Mouse (Mus musculus) retina, postnatal 7 days (tissue): ENCODE data around the gene Rplp1.

Experiments used
- DNase-seq: peaks from one replicate; pipeline ENCODE4 v3.0.0-alpha.2; 2012; ENCODE audit warnings: low read depth, low spot score

The Rplp1 gene

GRCm38 (mm10) chr9:61911300-61912128, 2.8 kb downstream of the Rplp1 start:
- DNase-seq: no peak

- DNase-seq: no peak
Measured at GRCm38 (mm10) chr9:61910526-61911256, 3.7 kb downstream of the Rplp1 start.

GRCm38 (mm10) chr9:61909633-61910032, 4.7 kb downstream of the Rplp1 start:
- no peak for DNase-seq

GRCm38 (mm10) chr9:61908832-61909407, 5.4 kb downstream of the Rplp1 start:
- no peak for DNase-seq

GRCm38 (mm10) chr9:61908341-61908740, 6.0 kb downstream of the Rplp1 start:
- DNase-seq: no peak

- DNase-seq: no peak
Measured at GRCm38 (mm10) chr9:61907621-61908295, 6.6 kb downstream of the Rplp1 start.

GRCm38 (mm10) chr9:61906912-61907311, 7.4 kb downstream of the Rplp1 start:
- DNase-seq: no peak

- DNase-seq: no peak
Measured at GRCm38 (mm10) chr9:61905576-61905975, 8.8 kb downstream of the Rplp1 start.

- DNase-seq: no peak
Measured at GRCm38 (mm10) chr9:61904201-61904600, 10.1 kb downstream of the Rplp1 start.

- DNase-seq: no peak
Measured at GRCm38 (mm10) chr9:61902445-61902844, 11.9 kb downstream of the Rplp1 start.

GRCm38 (mm10) chr9:61901574-61901973, 12.8 kb downstream of the Rplp1 start:
- no peak for DNase-seq

- DNase-seq: peak; percentile 60
Measured at GRCm38 (mm10) chr9:61899804-61900203, 14.5 kb downstream of the Rplp1 start.

GRCm38 (mm10) chr9:61898401-61898800, 15.9 kb downstream of the Rplp1 start:
- DNase-seq: peak; percentile 67

- no peak for DNase-seq
Measured at GRCm38 (mm10) chr9:61895014-61895413, 19.3 kb downstream of the Rplp1 start.

- no peak for DNase-seq
Measured at GRCm38 (mm10) chr9:61889855-61890254, 24.5 kb downstream of the Rplp1 start.

- DNase-seq: no peak
Measured at GRCm38 (mm10) chr9:61887661-61888379, 26.5 kb downstream of the Rplp1 start.

- no peak for DNase-seq
Measured at GRCm38 (mm10) chr9:61885964-61886363, 28.4 kb downstream of the Rplp1 start.

GRCm38 (mm10) chr9:61884936-61885335, 29.4 kb downstream of the Rplp1 start:
- DNase-seq: no peak

- no peak for DNase-seq
Measured at GRCm38 (mm10) chr9:61884375-61884774, 30.0 kb downstream of the Rplp1 start.

GRCm38 (mm10) chr9:61882179-61882578, 32.2 kb downstream of the Rplp1 start:
- no peak for DNase-seq

- peak; percentile 54 for DNase-seq
Measured at GRCm38 (mm10) chr9:61878889-61879288, 35.5 kb downstream of the Rplp1 start.
